Mouse (Mus musculus) hindbrain, embryonic 12.5 days (tissue): ENCODE results near the gene Stk39. TPM values are rescaled to one million over a fixed set of nuclear protein-coding genes. Genes with fewer than 3 reads are reported as not detected.

Experiments used
- ATAC-seq: fragments of 200-750 bp; cut with Nextera tagmentation; 2 replicates; pipeline ENCODE4 v1.8.0; 2017; ENCODE audit warnings: moderate TSS enrichment; ENCODE audit not compliant: low FRiP score
- H3K27ac ChIP-seq: fragments of 300-500 bp; sonication (generic); 2 replicates; pipeline ENCODE4 v1.5.1; 2016; ENCODE audit warnings: mild to moderate bottlenecking
- H3K27me3 ChIP-seq: fragments of 300-500 bp; sonication (generic); 2 replicates; pipeline ENCODE4 v1.6.1; 2016; ENCODE audit warnings: mild to moderate bottlenecking
- H3K36me3 ChIP-seq: fragments of 300-500 bp; sonication (generic); 2 replicates; pipeline ENCODE4 v1.6.1; 2016; ENCODE audit warnings: mild to moderate bottlenecking
- H3K4me1 ChIP-seq: fragments of 300-500 bp; sonication (generic); 2 replicates; pipeline ENCODE4 v1.6.1; 2016
- H3K4me2 ChIP-seq: fragments of 300-500 bp; sonication (generic); replicated peaks from 2 replicates; pipeline ENCODE4 v1.6.1; 2016; ENCODE audit warnings: mild to moderate bottlenecking
- H3K4me3 ChIP-seq: fragments of 300-500 bp; sonication (generic); 2 replicates; pipeline ENCODE4 v1.5.1; 2016; ENCODE audit warnings: mild to moderate bottlenecking
- H3K9ac ChIP-seq: fragments of 300-500 bp; sonication (generic); 2 replicates; pipeline ENCODE4 v1.6.1; 2016; ENCODE audit warnings: mild to moderate bottlenecking, moderate library complexity
- H3K9me3 ChIP-seq: fragments of 300-500 bp; sonication (generic); replicated peaks from 2 replicates; pipeline ENCODE4 v1.6.1; 2016; ENCODE audit warnings: mild to moderate bottlenecking
- WGBS: fragments of 180-500 bp; shearing (Covaris S2); methylation state at CpG from one replicate; pipeline ENCODE4 v1.1.7; 2016; 5-methylcytosine and 5-hydroxymethylcytosine counted together
- polyA plus RNA-seq: library from polyadenylated mRNA; unstranded; fragments of >200 nt; fragmentation: Nextera tagmentation; extraction: Ambion mirVana; gene quantifications from 2 replicates; pipeline ENCODE4 v1.2.1, GENCODE M21; 2016

Stk39 gene
- polyA plus RNA-seq, 1 experiment from 2014 or later = 57.0 TPM

DNA sequence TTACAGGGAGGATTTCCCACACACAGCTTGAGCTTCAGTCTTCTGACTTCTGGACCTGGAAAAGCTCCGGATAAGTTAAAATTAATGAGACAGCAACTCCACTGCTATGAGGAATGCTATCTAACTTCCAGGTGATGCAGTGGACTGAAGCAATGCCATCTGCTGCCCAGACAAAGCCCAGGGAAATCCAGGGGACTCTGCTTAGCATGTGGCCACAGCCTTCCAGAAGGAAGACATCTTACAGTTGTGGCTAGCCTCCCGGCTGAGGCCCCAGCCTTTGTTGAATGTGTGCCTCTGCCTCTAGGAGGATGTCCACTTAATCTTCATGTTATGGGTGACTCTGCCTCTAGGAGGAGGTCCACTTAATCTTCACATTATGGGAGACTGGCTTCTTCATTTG, 243.0 kb downstream of the Stk39 start:
- ATAC-seq = no peak
- WGBS = 70% methylated on average over 2 of the region's 2 CpGs
- Histone ChIP-seq H3K4me2 (no peak overlapping the region), H3K27ac (no peak overlapping the region), H3K4me3 (no peak overlapping the region), H3K36me3 (no peaks in the 10 kb centered on the region; the same call in 1 of the 2 replicates), H3K27me3 (no peaks in the 10 kb centered on the region), H3K9ac (no peak overlapping the region), H3K4me1 (no peaks in the 10 kb centered on the region), H3K9me3 (no peaks in the 10 kb centered on the region)

GRCm38 (mm10) chr2:68222227-68222873, 249.7 kb downstream of the Stk39 start:
- H3K9me3 ChIP-seq = no peaks in the 10 kb centered on the region
- 67% methylated on average over 5 of the region's 5 CpGs for WGBS

GRCm38 (mm10) chr2:68221226-68221625, 250.8 kb downstream of the Stk39 start:
- 63% methylated on average over 4 of the region's 4 CpGs for WGBS
- no peak overlapping the region for H3K4me2 ChIP-seq
- H3K4me3 ChIP-seq = no peak overlapping the region
- H3K36me3 ChIP-seq = peaks cover 12% of the 10 kb centered on the region; the same call in 1 of the 2 replicates
- H3K9me3 ChIP-seq = no peaks in the 10 kb centered on the region
- no peaks in the 10 kb centered on the region for H3K27me3 ChIP-seq
- H3K27ac ChIP-seq = no peak overlapping the region
- ATAC-seq = 0 out of 2 replicates have a peak, but pooled peaks have one; percentile 48
- no peak overlapping the region for H3K9ac ChIP-seq
- peaks cover 5% of the 10 kb centered on the region for H3K4me1 ChIP-seq

More at GRCm38 (mm10) chr2:68222227-68222873, 249.7 kb downstream of the Stk39 start:
- Histone ChIP-seq H3K27ac (no peak overlapping the region), H3K4me1 (peaks cover 5% of the 10 kb centered on the region), H3K9ac (no peak overlapping the region), H3K4me2 (no peak overlapping the region), H3K27me3 (no peaks in the 10 kb centered on the region), H3K36me3 (peaks cover 12% of the 10 kb centered on the region; the same call in 1 of the 2 replicates), H3K4me3 (no peak overlapping the region)
- ATAC-seq = no peak

- Histone ChIP-seq H3K36me3 (peaks cover 12% of the 10 kb centered on the region; the same call in 1 of the 2 replicates), H3K4me1 (peaks cover 5% of the 10 kb centered on the region), H3K4me3 (no peak overlapping the region), H3K27me3 (no peaks in the 10 kb centered on the region), H3K4me2 (no peak overlapping the region), H3K27ac (no peak overlapping the region), H3K9ac (no peak overlapping the region), H3K9me3 (no peaks in the 10 kb centered on the region)
- 85% methylated on average over 4 of the region's 4 CpGs for WGBS
- ATAC-seq = no peak
These were observed 252.2 kb downstream of the Stk39 start for GRCm38 (mm10) chr2:68219823-68220222.

DNA sequence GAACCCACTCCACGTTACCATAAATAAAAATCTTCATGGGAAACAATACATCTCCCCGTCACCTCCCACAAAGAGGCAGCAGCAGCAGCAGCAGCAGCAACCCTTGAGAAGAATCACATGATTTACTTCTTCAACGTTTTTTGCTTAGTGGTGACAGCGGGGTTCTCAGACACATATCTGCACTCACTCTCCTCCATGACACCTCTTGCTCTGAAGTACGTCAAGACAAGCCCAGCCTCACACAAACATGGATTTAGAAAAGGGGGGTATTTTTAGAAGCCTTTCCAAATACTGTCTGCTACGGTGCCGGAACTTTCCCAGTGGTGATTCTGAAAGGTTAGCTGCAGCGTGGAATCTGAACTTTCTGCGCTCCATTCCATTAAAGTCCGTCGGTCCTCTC, 256.9 kb downstream of the Stk39 start:
- Histone ChIP-seq H3K4me2 (no peak overlapping the region), H3K4me1 (no peaks in the 10 kb centered on the region), H3K9ac (no peak overlapping the region), H3K27ac (no peak overlapping the region), H3K27me3 (no peaks in the 10 kb centered on the region), H3K9me3 (no peaks in the 10 kb centered on the region), H3K36me3 (peaks cover 12% of the 10 kb centered on the region; the same call in 1 of the 2 replicates), H3K4me3 (no peak overlapping the region)
- WGBS = 89% methylated on average over 11 of the region's 11 CpGs
- no peak for ATAC-seq

DNA sequence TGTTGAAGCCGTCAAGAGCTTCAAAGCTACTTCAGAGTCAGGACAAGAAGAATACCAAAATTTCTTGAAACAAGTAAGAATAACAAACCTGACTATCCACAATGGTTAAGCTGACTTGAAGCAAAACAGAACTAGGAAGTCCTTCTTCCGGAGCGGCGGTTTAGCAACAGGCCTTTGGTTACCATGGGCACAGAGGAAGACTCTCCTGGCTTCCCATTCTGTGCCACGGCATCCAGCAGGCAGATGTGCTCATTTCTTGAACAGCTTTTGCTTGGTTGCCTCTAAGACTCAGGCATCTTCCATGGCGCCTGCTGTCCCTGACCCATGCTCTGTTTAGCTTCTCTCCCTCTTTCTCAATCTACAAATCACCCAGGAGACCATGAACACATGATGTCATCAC, 257.7 kb downstream of the Stk39 start:
- Histone ChIP-seq H3K4me3 (no peak overlapping the region), H3K4me1 (no peaks in the 10 kb centered on the region), H3K27me3 (no peaks in the 10 kb centered on the region), H3K9me3 (no peaks in the 10 kb centered on the region), H3K9ac (no peak overlapping the region), H3K36me3 (peaks cover 9% of the 10 kb centered on the region; the same call in 1 of the 2 replicates), H3K4me2 (no peak overlapping the region), H3K27ac (no peak overlapping the region)
- no peak for ATAC-seq
- 65% methylated on average over 6 of the region's 6 CpGs for WGBS

DNA sequence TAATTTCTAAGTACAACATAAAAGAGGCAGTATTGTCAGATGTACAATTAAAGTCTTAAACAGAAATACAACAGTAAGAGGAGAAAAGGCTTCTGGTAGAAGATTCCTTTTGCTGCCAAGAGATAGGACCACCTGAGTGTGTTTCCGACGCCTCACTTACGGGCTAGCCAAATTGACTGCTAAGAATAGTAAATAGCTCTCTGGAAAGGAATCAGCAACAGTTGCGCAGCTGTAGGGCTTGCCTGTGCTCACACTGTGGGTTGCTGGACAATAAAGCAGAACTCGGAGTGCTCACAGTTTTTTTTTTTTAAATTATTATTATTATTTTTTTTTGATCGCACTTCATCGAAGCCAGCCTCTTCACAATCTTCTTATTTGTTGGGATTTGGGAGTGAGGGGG, 260.6 kb downstream of the Stk39 start:
- WGBS = 96% methylated on average over 7 of the region's 7 CpGs

DNA sequence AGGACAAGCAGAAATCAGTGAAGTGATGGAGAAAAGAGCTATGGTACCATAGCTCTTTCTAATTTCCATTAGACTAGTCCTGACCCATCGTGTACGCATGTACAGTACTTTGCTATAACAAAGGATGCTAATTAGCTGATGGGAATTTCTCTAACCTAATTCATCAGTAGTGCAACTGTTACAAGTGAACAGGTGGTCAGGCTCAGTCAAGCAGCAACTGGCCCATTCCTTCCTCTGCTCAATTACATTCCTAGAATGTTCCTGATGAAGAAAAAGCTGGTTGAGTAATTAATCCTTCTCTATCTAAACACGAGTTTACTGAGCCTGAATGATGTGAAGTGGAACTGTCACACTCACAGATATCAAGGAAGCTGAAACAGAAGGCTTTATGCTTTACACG, 275.8 kb downstream of the Stk39 start:
- Histone ChIP-seq H3K27ac (no peak overlapping the region), H3K9me3 (no peaks in the 10 kb centered on the region), H3K9ac (no peak overlapping the region), H3K36me3 (no peaks in the 10 kb centered on the region), H3K4me2 (no peak overlapping the region), H3K4me3 (no peak overlapping the region), H3K4me1 (no peaks in the 10 kb centered on the region), H3K27me3 (no peaks in the 10 kb centered on the region)
- WGBS = 70% methylated on average over 4 of the region's 4 CpGs
- ATAC-seq = no peak

More for the DNA sequence above, 260.6 kb downstream of the Stk39 start:
- no peak overlapping the region for H3K9ac ChIP-seq
- H3K36me3 ChIP-seq = 0 out of 2 replicates have a peak, but pooled peaks cover 3% of the 10 kb centered on the region
- no peaks in the 10 kb centered on the region for H3K4me1 ChIP-seq
- H3K4me2 ChIP-seq = no peak overlapping the region
- H3K27ac ChIP-seq = no peak overlapping the region
- no peak overlapping the region for H3K4me3 ChIP-seq
- no peaks in the 10 kb centered on the region for H3K27me3 ChIP-seq
- no peak for ATAC-seq
- no peaks in the 10 kb centered on the region for H3K9me3 ChIP-seq

- H3K4me3 ChIP-seq = no peak overlapping the region
- no peak overlapping the region for H3K4me2 ChIP-seq
- no peak for ATAC-seq
- WGBS = 83% methylated on average over 4 of the region's 4 CpGs
- no peaks in the 10 kb centered on the region for H3K36me3 ChIP-seq
- H3K4me1 ChIP-seq = no peaks in the 10 kb centered on the region
- no peak overlapping the region for H3K9ac ChIP-seq
- H3K27ac ChIP-seq = no peak overlapping the region
- H3K27me3 ChIP-seq = no peaks in the 10 kb centered on the region
- H3K9me3 ChIP-seq = no peaks in the 10 kb centered on the region
These were observed 277.6 kb downstream of the Stk39 start for GRCm38 (mm10) chr2:68194444-68194843.

GRCm38 (mm10) chr2:68193465-68193837, 278.6 kb downstream of the Stk39 start:
- Histone ChIP-seq H3K4me2 (no peak overlapping the region), H3K9ac (no peak overlapping the region), H3K9me3 (no peaks in the 10 kb centered on the region), H3K4me3 (no peak overlapping the region), H3K27me3 (no peaks in the 10 kb centered on the region), H3K4me1 (no peaks in the 10 kb centered on the region), H3K36me3 (no peaks in the 10 kb centered on the region), H3K27ac (no peak overlapping the region)
- no peak for ATAC-seq

- no peaks in the 10 kb centered on the region for H3K9me3 ChIP-seq
- no peak for ATAC-seq
- WGBS = 91% methylated on average over 5 of the region's 5 CpGs
- no peak overlapping the region for H3K9ac ChIP-seq
- no peaks in the 10 kb centered on the region for H3K4me1 ChIP-seq
- no peak overlapping the region for H3K27ac ChIP-seq
- H3K36me3 ChIP-seq = no peaks in the 10 kb centered on the region
- no peak overlapping the region for H3K4me2 ChIP-seq
- H3K27me3 ChIP-seq = no peaks in the 10 kb centered on the region
- H3K4me3 ChIP-seq = no peak overlapping the region
These were observed 279.2 kb downstream of the Stk39 start for GRCm38 (mm10) chr2:68192605-68193464.

GRCm38 (mm10) chr2:68176425-68176824, 295.6 kb downstream of the Stk39 start:
- H3K27me3 ChIP-seq = no peaks in the 10 kb centered on the region
- ATAC-seq = no peak
- WGBS = 87% methylated on average over 3 of the region's 3 CpGs
- H3K36me3 ChIP-seq = no peaks in the 10 kb centered on the region
- peaks cover 3% of the 10 kb centered on the region; the same call in 1 of the 2 replicates for H3K4me1 ChIP-seq
- H3K9me3 ChIP-seq = no peaks in the 10 kb centered on the region
- no peak overlapping the region for H3K4me3 ChIP-seq
- no peak overlapping the region for H3K9ac ChIP-seq
- no peak overlapping the region for H3K27ac ChIP-seq
- H3K4me2 ChIP-seq = no peak overlapping the region
